Mouse (Mus musculus) cerebellum, adult 8-10 months (tissue): ENCODE measurements around the gene Tspan31.

ENCODE experiments used
- DNase-seq: peaks from one replicate; pipeline ENCODE4 v3.0.0; 2022

Gene Tspan31

GRCm38 (mm10) chr10:127070190-127071121 lies at the start of gene Tspan31:
TSS of gene Tspan31 (minus strand) at chr10:127070264.
- DNase-seq = peak; percentile 87

GRCm38 (mm10) chr10:127119229-127119628 lies 49.2 kb upstream of the Tspan31 start:
- no peak for DNase-seq

- no peak for DNase-seq
Measured at GRCm38 (mm10) chr10:127118470-127118869, 48.4 kb upstream of the Tspan31 start.

GRCm38 (mm10) chr10:127115068-127115467 lies 45.0 kb upstream of the Tspan31 start:
- no peak for DNase-seq

- DNase-seq = no peak
Measured at GRCm38 (mm10) chr10:127114408-127114807, 44.3 kb upstream of the Tspan31 start.

- no peak for DNase-seq
Measured at GRCm38 (mm10) chr10:127111001-127111887, 41.2 kb upstream of the Tspan31 start.

GRCm38 (mm10) chr10:127108262-127108583 lies 38.2 kb upstream of the Tspan31 start:
- DNase-seq = no peak

- DNase-seq = no peak
Measured at GRCm38 (mm10) chr10:127107563-127108261, 37.6 kb upstream of the Tspan31 start.

GRCm38 (mm10) chr10:127103631-127104030 lies 33.6 kb upstream of the Tspan31 start:
- no peak for DNase-seq

GRCm38 (mm10) chr10:127101151-127101550 lies 31.1 kb upstream of the Tspan31 start:
- DNase-seq = no peak

- DNase-seq = no peak
Measured at GRCm38 (mm10) chr10:127100414-127100813, 30.4 kb upstream of the Tspan31 start.

- no peak for DNase-seq
Measured at GRCm38 (mm10) chr10:127099868-127100267, 29.8 kb upstream of the Tspan31 start.

GRCm38 (mm10) chr10:127099191-127099590 lies 29.1 kb upstream of the Tspan31 start:
- DNase-seq = no peak

- no peak for DNase-seq
Measured at GRCm38 (mm10) chr10:127098514-127098913, 28.4 kb upstream of the Tspan31 start.

- peak; percentile 50 for DNase-seq
Measured at GRCm38 (mm10) chr10:127094382-127094802, 24.3 kb upstream of the Tspan31 start.

- no peak for DNase-seq
Measured at GRCm38 (mm10) chr10:127092742-127093141, 22.7 kb upstream of the Tspan31 start.

GRCm38 (mm10) chr10:127091507-127092396 lies 21.7 kb upstream of the Tspan31 start:
- DNase-seq = peak; percentile 38

- peak; percentile 29 for DNase-seq
Measured at GRCm38 (mm10) chr10:127090560-127091411, 20.7 kb upstream of the Tspan31 start.

- DNase-seq = no peak
Measured at GRCm38 (mm10) chr10:127085633-127086032, 15.6 kb upstream of the Tspan31 start.

- no peak for DNase-seq
Measured at GRCm38 (mm10) chr10:127085052-127085451, 15.0 kb upstream of the Tspan31 start.

- DNase-seq = no peak
Measured at GRCm38 (mm10) chr10:127083915-127084306, 13.8 kb upstream of the Tspan31 start.
